Mouse (Mus musculus) lung, embryonic 14.5 days (tissue): ENCODE measurements around the gene Cfap299. TPM values are rescaled to one million over a fixed set of nuclear protein-coding genes. Genes with fewer than 3 reads are reported as not detected.

Source experiments
- ATAC-seq: fragments of 200-750 bp; cut with Nextera tagmentation; 2 replicates; pipeline ENCODE4 v1.8.0; 2017; ENCODE audit warnings: mild to moderate bottlenecking, moderate TSS enrichment, moderate library complexity; ENCODE audit not compliant: insufficient read depth
- DNase-seq: peaks from one replicate; pipeline ENCODE4 v3.0.0-alpha.2; 2015
- H3K27ac ChIP-seq: fragments of 300-500 bp; sonication (generic); 2 replicates; pipeline ENCODE4 v1.5.1; 2014; ENCODE audit warnings: low read depth, mild to moderate bottlenecking, moderate library complexity
- H3K27me3 ChIP-seq: fragments of 300-500 bp; sonication (generic); 2 replicates; pipeline ENCODE4 v1.6.1; 2014; ENCODE audit warnings: low read length, control low read depth; ENCODE audit not compliant: insufficient read depth
- H3K36me3 ChIP-seq: fragments of 300-500 bp; sonication (generic); 2 replicates; pipeline ENCODE4 v1.6.1; 2014; ENCODE audit warnings: control low read depth; ENCODE audit not compliant: insufficient read depth
- H3K4me1 ChIP-seq: fragments of 300-500 bp; sonication (generic); 2 replicates; pipeline ENCODE4 v1.6.1; 2014; ENCODE audit warnings: antibody characterized with exemption, control low read depth; ENCODE audit not compliant: insufficient read depth
- H3K4me2 ChIP-seq: fragments of 300-500 bp; sonication (generic); 2 replicates; pipeline ENCODE4 v1.6.1; 2014; ENCODE audit warnings: mild to moderate bottlenecking
- H3K4me3 ChIP-seq: fragments of 300-500 bp; sonication (generic); 2 replicates; pipeline ENCODE4 v1.5.1; 2014; ENCODE audit warnings: low read depth, low read length
- H3K9ac ChIP-seq: fragments of 300-500 bp; sonication (generic); 2 replicates; pipeline ENCODE4 v1.6.1; 2014
- H3K9me3 ChIP-seq: fragments of 300-500 bp; sonication (generic); 2 replicates; pipeline ENCODE4 v1.6.1; 2016; ENCODE audit warnings: low read depth, low read length, control low read depth
- CTCF ChIP-seq: IDR thresholded peaks from 2 replicates; pipeline ENCODE4 v1.5.1; 2016; ENCODE audit warnings: antibody characterized with exemption, low read depth
- WGBS: fragments of 180-500 bp; shearing (Covaris S2); extraction: QIAGEN DNeasy Blood & Tissue Kit; methylation state at CpG from one replicate; pipeline ENCODE4 v1.1.7; 2014; 5-methylcytosine and 5-hydroxymethylcytosine counted together
- polyA plus RNA-seq: library from polyadenylated mRNA; unstranded; fragments of >200 nt; fragmentation: Nextera tagmentation; extraction: Ambion mirVana; gene quantifications from 2 replicates; pipeline ENCODE4 v1.2.1, GENCODE M21; 2014

Gene Cfap299
- polyA plus RNA-seq, 1 experiment from 2014 or later: 2.1 TPM

GRCm38 (mm10) chr5:98523050-98523449, 193.9 kb downstream of the Cfap299 start:
- ATAC-seq (no peak), DNase-seq (no peak)
- WGBS: 75% methylated on average over 7 of the region's 7 CpGs
- no peak for TF ChIP-seq CTCF
- Histone ChIP-seq H3K9ac (no peak overlapping the region), H3K27me3 (no peaks in the 10 kb centered on the region), H3K4me1 (no peaks in the 10 kb centered on the region), H3K27ac (no peak overlapping the region), H3K36me3 (no peaks in the 10 kb centered on the region), H3K9me3 (no peaks in the 10 kb centered on the region), H3K4me3 (no peak overlapping the region), H3K4me2 (no peak overlapping the region)

GRCm38 (mm10) chr5:98523783-98524182, 194.7 kb downstream of the Cfap299 start:
- Histone ChIP-seq H3K4me1 (no peaks in the 10 kb centered on the region), H3K4me3 (no peak overlapping the region), H3K9ac (no peak overlapping the region), H3K4me2 (no peak overlapping the region), H3K36me3 (no peaks in the 10 kb centered on the region), H3K27ac (no peak overlapping the region), H3K27me3 (no peaks in the 10 kb centered on the region), H3K9me3 (no peaks in the 10 kb centered on the region)
- DNase-seq: no peak
- no peak for ATAC-seq
- 38% methylated on average over 1 of the region's 1 CpGs for WGBS
- no peak for TF ChIP-seq CTCF

DNA sequence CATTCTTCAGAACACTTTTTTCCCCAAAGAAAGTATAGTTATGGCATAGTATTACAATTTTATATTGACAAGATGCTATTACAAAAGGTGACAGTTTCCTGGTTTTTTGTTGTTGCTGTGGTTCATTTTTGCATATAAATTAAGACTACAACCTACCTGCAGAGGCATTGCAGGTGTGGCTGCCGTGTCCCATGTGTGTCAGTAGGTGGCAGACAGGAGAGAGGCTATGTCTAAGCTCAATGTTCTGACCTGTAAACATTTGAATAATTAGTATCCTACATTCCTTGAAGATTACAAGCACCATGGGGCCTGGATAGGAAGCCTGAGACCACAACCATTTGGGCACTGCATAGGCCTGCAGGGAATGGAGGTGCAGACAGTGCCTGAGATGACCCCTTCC, 212.2 kb downstream of the Cfap299 start:
- H3K36me3 ChIP-seq: no peaks in the 10 kb centered on the region
- no peak; the same call in 1 of the 2 replicates for TF ChIP-seq CTCF
- no peak overlapping the region for H3K9ac ChIP-seq
- no peaks in the 10 kb centered on the region for H3K27me3 ChIP-seq
- H3K27ac ChIP-seq: no peak overlapping the region
- DNase-seq (no peak), ATAC-seq (no peak)
- H3K4me3 ChIP-seq: no peak overlapping the region
- H3K4me1 ChIP-seq: no peaks in the 10 kb centered on the region
- no peak overlapping the region for H3K4me2 ChIP-seq
- WGBS: 80% methylated on average over 1 of the region's 1 CpGs
- H3K9me3 ChIP-seq: no peaks in the 10 kb centered on the region

GRCm38 (mm10) chr5:98550285-98550684, 221.2 kb downstream of the Cfap299 start:
- H3K27me3 ChIP-seq: no peaks in the 10 kb centered on the region
- H3K4me1 ChIP-seq: peaks cover 8% of the 10 kb centered on the region; the same call in 1 of the 2 replicates
- TF ChIP-seq CTCF: no peak
- no peaks in the 10 kb centered on the region for H3K9me3 ChIP-seq
- no peak overlapping the region; the same call in 1 of the 2 replicates for H3K4me2 ChIP-seq
- ATAC-seq (no peak), DNase-seq (no peak)
- H3K9ac ChIP-seq: no peak overlapping the region
- WGBS: 18% methylated on average over 5 of the region's 5 CpGs
- H3K4me3 ChIP-seq: no peak overlapping the region
- H3K27ac ChIP-seq: peak overlapping the region; percentile 60; the same call in 1 of the 2 replicates
- no peaks in the 10 kb centered on the region for H3K36me3 ChIP-seq

DNA sequence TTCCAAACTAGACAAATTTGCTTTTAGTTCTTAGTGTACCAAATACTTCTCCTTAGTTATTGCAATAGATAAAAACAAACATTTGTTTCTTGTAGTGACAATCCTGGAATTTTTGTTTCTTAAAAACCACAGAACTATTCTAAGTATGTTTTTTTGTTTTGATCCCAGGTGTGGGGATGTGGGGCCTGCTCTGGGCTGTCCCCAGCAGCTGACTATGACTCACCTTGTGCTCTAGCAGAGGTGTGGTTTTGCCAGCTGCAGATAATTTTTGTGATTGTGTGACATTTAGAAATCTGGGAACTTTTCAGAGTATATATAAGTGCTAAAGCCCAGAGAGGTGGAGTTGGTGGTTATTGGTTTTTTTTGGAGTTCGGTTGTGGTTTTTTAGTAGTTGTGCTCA, 221.8 kb downstream of the Cfap299 start:
- Histone ChIP-seq H3K27ac (no peak overlapping the region), H3K4me1 (peaks cover 8% of the 10 kb centered on the region; the same call in 1 of the 2 replicates), H3K9me3 (no peaks in the 10 kb centered on the region), H3K27me3 (no peaks in the 10 kb centered on the region), H3K36me3 (no peaks in the 10 kb centered on the region), H3K9ac (no peak overlapping the region), H3K4me2 (no peak overlapping the region), H3K4me3 (no peak overlapping the region)
- ATAC-seq (no peak), DNase-seq (no peak)
- TF ChIP-seq CTCF: no peak
- WGBS: 93% methylated on average over 1 of the region's 1 CpGs

DNA sequence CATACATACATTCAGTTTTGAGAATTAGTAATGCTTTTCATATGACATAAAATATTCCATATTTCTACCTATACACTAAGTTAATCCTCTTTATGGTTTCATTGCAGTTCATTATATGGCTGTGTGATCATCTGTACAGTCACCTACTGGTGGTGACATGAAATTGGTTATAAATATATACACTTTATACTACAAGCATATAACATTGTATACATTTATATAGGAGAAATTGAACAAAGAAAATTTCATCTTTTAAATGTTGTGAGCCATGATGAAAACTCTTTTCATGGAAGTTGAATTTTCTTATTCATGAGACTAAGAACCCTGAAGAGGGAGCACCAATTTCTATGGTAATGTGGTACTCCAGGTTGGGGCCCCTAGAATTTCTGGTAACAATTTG, 223.3 kb downstream of the Cfap299 start, which contains the start of gene Gm11111:
Gene Gm11111 (plus strand): TSS at position 301 of the 400 bp plus-strand sequence.
- H3K9me3 ChIP-seq: no peaks in the 10 kb centered on the region
- H3K36me3 ChIP-seq: no peaks in the 10 kb centered on the region
- H3K4me2 ChIP-seq: no peak within 1 kb of the TSS
- DNase-seq: no peak
- peaks cover 8% of the 10 kb centered on the region; the same call in 1 of the 2 replicates for H3K4me1 ChIP-seq
- H3K9ac ChIP-seq: no peak within 1 kb of the TSS
- no peak within 1 kb of the TSS for H3K27ac ChIP-seq
- H3K27me3 ChIP-seq: no peaks in the 10 kb centered on the region
- no peak for TF ChIP-seq CTCF
- no peak within 1 kb of the TSS for H3K4me3 ChIP-seq
- no peak for ATAC-seq

DNA sequence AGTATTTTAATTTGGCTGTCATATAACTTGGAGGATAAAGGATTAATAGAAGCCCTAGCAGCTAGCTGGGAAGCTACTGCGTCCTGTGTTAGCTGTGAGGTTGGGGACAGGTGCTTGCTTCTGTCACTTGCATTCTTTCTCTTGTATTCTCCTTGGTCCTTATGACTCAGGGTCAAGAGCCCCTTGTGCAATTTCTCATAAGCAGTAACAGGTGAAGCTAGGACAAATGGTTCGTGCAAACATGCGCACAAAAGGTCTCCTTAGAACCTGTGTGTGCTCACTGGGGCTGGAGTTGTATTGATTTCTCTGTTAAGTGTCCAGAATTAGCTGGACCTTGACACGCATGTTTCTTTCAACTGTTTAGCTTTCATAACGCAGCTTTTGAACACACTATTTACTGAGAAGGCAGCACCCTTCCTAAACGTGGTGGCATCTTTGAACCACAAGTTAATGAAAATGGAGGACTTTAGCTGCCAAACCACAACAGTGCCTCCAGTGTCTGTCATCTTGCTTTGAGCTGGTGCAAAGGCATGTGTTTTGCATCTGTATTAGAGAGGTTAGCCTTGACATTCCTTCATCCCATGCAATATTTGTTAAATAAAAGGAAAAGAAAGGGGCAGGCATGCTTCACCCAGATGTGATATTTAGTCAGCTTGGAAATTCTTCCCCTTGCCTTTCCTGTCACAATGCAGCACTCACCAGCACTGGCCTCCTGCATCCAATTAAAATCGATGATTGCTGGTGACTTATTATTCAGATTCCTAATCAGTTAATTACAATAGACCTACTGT, 223.9 kb downstream of the Cfap299 start:
- Histone ChIP-seq H3K9ac (no peak overlapping the region), H3K27ac (no peak overlapping the region), H3K27me3 (no peaks in the 10 kb centered on the region), H3K4me2 (no peak overlapping the region), H3K4me3 (no peak overlapping the region), H3K36me3 (no peaks in the 10 kb centered on the region), H3K4me1 (peaks cover 8% of the 10 kb centered on the region; the same call in 1 of the 2 replicates), H3K9me3 (no peaks in the 10 kb centered on the region)
- no peak for DNase-seq
- 55% methylated on average over 7 of the region's 7 CpGs for WGBS
- ATAC-seq: no peak
- no peak for TF ChIP-seq CTCF
